Mouse (Mus musculus) G1E (cell line): ENCODE measurements around the gene Fmnl2.

Source experiments
- CTCF ChIP-seq: IDR thresholded peaks from 2 replicates; pipeline ENCODE4 v1.5.1; 2012; ENCODE audit warnings: low read depth, low read length, inconsistent platforms, mixed read lengths
- GATA1 ChIP-seq: IDR thresholded peaks from 2 replicates; pipeline ENCODE4 v1.6.1; 2012; ENCODE audit warnings: borderline replicate concordance, low read length, inconsistent platforms, mixed read lengths
- GATA2 ChIP-seq: IDR thresholded peaks from 2 replicates; pipeline ENCODE4 v1.6.1; 2012; ENCODE audit warnings: low read depth, low read length, inconsistent platforms, borderline replicate concordance
- POLR2AphosphoS5 ChIP-seq: IDR thresholded peaks from 2 replicates; pipeline ENCODE4 v1.6.1; 2012; ENCODE audit warnings: low read depth, low read length, inconsistent platforms; ENCODE audit not compliant: insufficient replicate concordance
- TAL1 ChIP-seq: conservative IDR thresholded peaks from 2 replicates; pipeline ENCODE4 v1.6.1; 2012; ENCODE audit warnings: low read depth, low read length, inconsistent platforms, mixed read lengths

DNA sequence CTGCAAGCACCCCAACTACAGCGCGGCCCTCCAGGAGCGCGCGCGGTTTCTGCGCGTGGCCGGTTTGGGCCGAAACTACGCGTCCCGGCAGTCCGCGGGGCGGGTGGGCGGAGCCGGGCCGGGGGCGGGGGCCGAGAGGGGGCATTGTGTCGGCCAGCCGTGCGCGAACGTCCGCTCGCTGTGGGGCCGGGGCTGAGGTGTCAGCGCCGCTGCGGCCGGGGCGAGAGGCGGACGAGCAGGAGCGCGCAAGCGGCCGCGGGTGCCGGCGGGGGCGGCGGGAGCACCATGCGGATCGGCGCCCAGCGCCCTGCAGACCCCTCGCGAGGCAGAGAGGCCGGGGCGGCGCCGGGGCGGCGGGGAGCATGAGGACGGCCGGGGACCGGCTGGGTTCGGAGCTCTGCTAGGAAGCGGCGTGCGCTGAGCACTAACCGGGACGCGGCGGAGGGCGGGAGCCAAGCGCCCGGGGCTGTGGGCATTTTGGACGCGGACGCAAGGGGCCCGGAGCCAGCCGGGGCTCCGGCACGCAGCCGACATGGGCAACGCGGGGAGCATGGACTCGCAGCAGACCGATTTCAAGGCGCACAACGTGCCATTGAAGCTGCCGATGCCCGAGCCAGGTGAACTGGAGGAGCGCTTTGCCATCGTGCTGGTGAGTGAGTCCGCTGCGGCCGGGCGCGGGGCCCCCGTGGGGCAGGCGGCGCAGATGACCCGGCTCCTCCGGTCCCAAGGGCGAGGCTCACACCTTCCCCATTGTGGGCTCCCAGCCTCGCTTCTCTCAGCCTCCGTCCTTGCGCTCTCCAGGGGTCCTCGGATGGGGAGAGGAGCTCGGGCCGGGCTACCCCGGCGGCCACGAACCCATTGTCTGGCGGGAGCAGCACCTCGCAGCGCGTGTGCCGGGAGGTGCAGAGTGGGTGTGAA, at the start of gene Fmnl2:
- TF ChIP-seq CTCF: no peak
- TF ChIP-seq GATA1: no peak
- no peak for TF ChIP-seq POLR2AphosphoS5
- no peak for TF ChIP-seq TAL1
- no peak for TF ChIP-seq GATA2
